Mouse (Mus musculus) forebrain, embryonic 12.5 days (tissue): ENCODE data around the gene Kcnn4. TPM values are rescaled to one million over a fixed set of nuclear protein-coding genes. Genes with fewer than 3 reads are reported as not detected.
A peak's percentile ranks its signal among the peaks of the same experiment; 100 is the strongest.

Experiments
- ATAC-seq: fragments of 200-750 bp; cut with Nextera tagmentation; 2 replicates; pipeline ENCODE4 v1.8.0; 2017; ENCODE audit warnings: moderate TSS enrichment; ENCODE audit not compliant: low FRiP score
- H3K27ac ChIP-seq: fragments of 300-500 bp; sonication (generic); 2 replicates; pipeline ENCODE4 v1.5.1; 2016; ENCODE audit warnings: mild to moderate bottlenecking
- H3K27me3 ChIP-seq: fragments of 300-500 bp; sonication (generic); 2 replicates; pipeline ENCODE4 v1.6.1; 2016; ENCODE audit warnings: mild to moderate bottlenecking
- H3K36me3 ChIP-seq: fragments of 300-500 bp; sonication (generic); replicated peaks from 2 replicates; pipeline ENCODE4 v1.6.1; 2016; ENCODE audit warnings: mild to moderate bottlenecking
- H3K4me1 ChIP-seq: fragments of 300-500 bp; sonication (generic); 2 replicates; pipeline ENCODE4 v1.6.1; 2016
- H3K4me2 ChIP-seq: fragments of 300-500 bp; sonication (generic); 2 replicates; pipeline ENCODE4 v1.6.1; 2016; ENCODE audit warnings: mild to moderate bottlenecking, moderate library complexity
- H3K4me3 ChIP-seq: fragments of 300-500 bp; sonication (generic); replicated peaks from 2 replicates; pipeline ENCODE4 v1.5.1; 2016; ENCODE audit warnings: mild to moderate bottlenecking
- H3K9ac ChIP-seq: fragments of 300-500 bp; sonication (generic); 2 replicates; pipeline ENCODE4 v1.6.1; 2016; ENCODE audit warnings: mild to moderate bottlenecking
- H3K9me3 ChIP-seq: fragments of 300-500 bp; sonication (generic); 2 replicates; pipeline ENCODE4 v1.6.1; 2016
- WGBS: fragments of 180-500 bp; shearing (Covaris S2); methylation state at CpG from one replicate; pipeline ENCODE4 v1.1.7; 2016; 5-methylcytosine and 5-hydroxymethylcytosine counted together
- polyA plus RNA-seq: library from polyadenylated mRNA; unstranded; fragments of >200 nt; fragmentation: Nextera tagmentation; extraction: Ambion mirVana; gene quantifications from 2 replicates; pipeline ENCODE4 v1.2.1, GENCODE M21; 2016

The Kcnn4 gene
- polyA plus RNA-seq, 1 experiment from 2014 or later, result 1.1 TPM

- ATAC-seq, result no peak
- WGBS, result 76% methylated on average over 5 of the region's 5 CpGs
- Histone ChIP-seq H3K9me3 (0 out of 2 replicates have a peak, but pooled peaks cover under 1% of the 10 kb centered on the region), H3K36me3 (no peaks in the 10 kb centered on the region), H3K4me1 (no peaks in the 10 kb centered on the region), H3K4me3 (no peak overlapping the region), H3K4me2 (no peak overlapping the region), H3K27me3 (peaks cover 4% of the 10 kb centered on the region; the same call in 1 of the 2 replicates), H3K27ac (no peak overlapping the region), H3K9ac (no peak overlapping the region)
Measured at GRCm38 (mm10) chr7:24346444-24346843, 23.6 kb upstream of the Kcnn4 start.

- Histone ChIP-seq H3K9me3 (0 out of 2 replicates have a peak, but pooled peaks cover 6% of the 10 kb centered on the region), H3K4me1 (no peaks in the 10 kb centered on the region), H3K4me2 (no peak within 1 kb of the TSS), H3K27me3 (peaks cover 11% of the 10 kb centered on the region; the same call in 1 of the 2 replicates), H3K9ac (no peak within 1 kb of the TSS), H3K36me3 (no peaks in the 10 kb centered on the region), H3K4me3 (no peak within 1 kb of the TSS), H3K27ac (no peak within 1 kb of the TSS)
- no peak for ATAC-seq
- 48% methylated on average over 6 of the region's 6 CpGs for WGBS
Measured at GRCm38 (mm10) chr7:24348896-24349295, 21.2 kb upstream of the Kcnn4 start, which contains the start of gene Lypd5. Gene Lypd5, plus strand, starts transcription at chr7:24349196.

DNA sequence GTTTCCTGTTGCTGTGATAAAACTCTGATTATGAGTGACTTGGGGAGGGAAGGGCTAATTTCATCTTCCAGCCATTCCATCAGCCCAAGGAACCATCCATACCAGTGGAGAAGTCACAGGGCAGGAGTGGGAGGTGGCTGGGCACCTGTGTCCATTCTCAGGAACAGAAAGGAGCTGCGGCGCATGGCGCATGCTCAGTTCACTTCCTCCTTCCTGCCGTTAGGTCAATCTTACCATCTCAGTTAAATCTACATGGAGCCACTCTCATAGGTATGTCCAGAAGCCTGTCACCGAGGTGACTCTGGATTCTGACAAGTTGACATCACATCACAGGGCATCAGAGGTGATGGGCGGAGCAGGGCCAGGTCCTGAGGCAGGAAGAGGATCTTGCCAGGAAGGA lies 14.4 kb upstream of the Kcnn4 start:
- H3K4me3 ChIP-seq, result no peak overlapping the region
- H3K9ac ChIP-seq, result no peak overlapping the region
- H3K9me3 ChIP-seq, result peaks cover 10% of the 10 kb centered on the region; the same call in 1 of the 2 replicates
- no peak overlapping the region for H3K4me2 ChIP-seq
- WGBS, result 88% methylated on average over 6 of the region's 6 CpGs
- H3K4me1 ChIP-seq, result no peaks in the 10 kb centered on the region
- H3K27ac ChIP-seq, result no peak overlapping the region
- no peak for ATAC-seq
- H3K36me3 ChIP-seq, result no peaks in the 10 kb centered on the region
- H3K27me3 ChIP-seq, result 0 out of 2 replicates have a peak, but pooled peaks cover 7% of the 10 kb centered on the region

DNA sequence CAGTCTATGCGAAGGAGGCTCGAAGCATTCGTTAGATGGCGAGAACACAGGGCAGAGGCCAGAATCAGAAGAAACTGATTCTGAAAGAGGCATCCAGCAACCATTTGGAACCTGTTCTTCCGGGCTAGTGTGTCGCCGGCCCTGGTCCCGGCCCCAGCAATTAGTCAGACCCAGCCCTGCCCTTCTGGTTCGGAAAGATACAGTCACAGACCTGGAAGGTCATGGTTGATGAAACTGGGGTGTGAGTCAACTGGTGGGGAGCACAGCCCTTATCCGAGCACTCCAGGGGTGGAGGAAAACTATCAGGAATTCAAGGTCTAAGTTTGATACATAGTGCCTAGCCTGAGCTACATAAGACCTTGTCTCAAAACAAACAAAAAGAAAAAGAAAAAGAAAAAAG lies 14.0 kb upstream of the Kcnn4 start:
- Histone ChIP-seq H3K4me3 (no peak overlapping the region), H3K36me3 (no peaks in the 10 kb centered on the region), H3K27me3 (0 out of 2 replicates have a peak, but pooled peaks cover 7% of the 10 kb centered on the region), H3K4me2 (no peak overlapping the region), H3K4me1 (no peaks in the 10 kb centered on the region), H3K9me3 (peaks cover 10% of the 10 kb centered on the region; the same call in 1 of the 2 replicates), H3K27ac (no peak overlapping the region), H3K9ac (no peak overlapping the region)
- no peak for ATAC-seq
- WGBS, result 80% methylated on average over 10 of the region's 10 CpGs

DNA sequence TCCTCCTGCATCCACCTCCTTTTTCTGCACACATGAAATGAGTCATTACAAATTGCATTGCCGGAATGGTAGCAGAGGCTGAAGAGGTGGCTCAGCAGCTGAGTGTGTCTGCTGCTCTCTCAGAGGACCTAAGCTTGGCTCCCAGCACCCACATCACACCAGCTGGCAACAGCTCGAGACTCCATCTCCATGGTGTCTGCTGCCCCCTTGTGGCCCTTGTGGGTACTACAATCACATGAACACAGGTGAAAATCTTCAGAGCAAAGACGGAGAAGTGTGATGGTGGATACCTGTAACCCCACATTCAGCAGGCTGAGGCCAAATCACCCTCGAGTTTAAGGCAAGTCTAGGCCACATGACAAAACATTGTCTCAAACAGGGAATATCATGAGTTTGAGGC lies 12.2 kb upstream of the Kcnn4 start:
- no peak overlapping the region for H3K9ac ChIP-seq
- peaks cover 13% of the 10 kb centered on the region for H3K27me3 ChIP-seq
- no peaks in the 10 kb centered on the region for H3K4me1 ChIP-seq
- no peak overlapping the region for H3K4me2 ChIP-seq
- no peak overlapping the region for H3K27ac ChIP-seq
- WGBS, result 55% methylated on average over 4 of the region's 4 CpGs
- H3K36me3 ChIP-seq, result no peaks in the 10 kb centered on the region
- no peak for ATAC-seq
- no peak overlapping the region for H3K4me3 ChIP-seq
- H3K9me3 ChIP-seq, result peaks cover 4% of the 10 kb centered on the region; the same call in 1 of the 2 replicates

- H3K9me3 ChIP-seq, result peaks cover 4% of the 10 kb centered on the region; the same call in 1 of the 2 replicates
- 31% methylated on average over 9 of the region's 9 CpGs for WGBS
- H3K27ac ChIP-seq, result no peak overlapping the region
- H3K4me2 ChIP-seq, result no peak overlapping the region
- peaks cover 9% of the 10 kb centered on the region for H3K27me3 ChIP-seq
- no peaks in the 10 kb centered on the region for H3K4me1 ChIP-seq
- no peak overlapping the region for H3K4me3 ChIP-seq
- ATAC-seq, result no peak
- H3K9ac ChIP-seq, result no peak overlapping the region
- no peaks in the 10 kb centered on the region for H3K36me3 ChIP-seq
Measured at GRCm38 (mm10) chr7:24359269-24359668, 10.8 kb upstream of the Kcnn4 start.

- no peaks in the 10 kb centered on the region for H3K36me3 ChIP-seq
- WGBS, result 67% methylated on average over 4 of the region's 4 CpGs
Measured at GRCm38 (mm10) chr7:24361001-24361400, 9.1 kb upstream of the Kcnn4 start.

DNA sequence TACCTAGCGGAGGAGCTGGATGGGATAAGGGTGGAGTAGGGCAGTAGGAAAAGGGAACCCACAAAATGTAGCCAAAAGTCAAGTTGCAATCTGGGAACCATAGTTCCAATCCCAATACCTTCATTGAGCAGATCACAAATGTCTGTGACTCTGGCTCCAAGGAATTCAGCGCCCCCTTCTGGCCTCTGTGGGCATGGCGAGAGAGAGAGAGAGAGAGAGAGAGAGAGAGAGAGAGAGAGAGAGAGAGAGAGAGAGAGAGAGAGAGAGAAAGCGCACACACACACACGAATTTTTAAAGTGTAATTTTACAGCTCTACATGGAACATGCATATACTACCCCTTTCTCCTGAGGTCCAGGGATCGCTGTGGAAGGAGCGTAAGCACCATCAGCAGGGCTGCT lies 6.8 kb upstream of the Kcnn4 start:
- no peak for ATAC-seq
- Histone ChIP-seq H3K9me3 (no peaks in the 10 kb centered on the region), H3K27ac (no peak overlapping the region), H3K27me3 (peaks cover 13% of the 10 kb centered on the region), H3K9ac (no peak overlapping the region), H3K4me2 (no peak overlapping the region), H3K4me3 (no peak overlapping the region), H3K36me3 (no peaks in the 10 kb centered on the region), H3K4me1 (no peaks in the 10 kb centered on the region)
- WGBS, result 24% methylated on average over 7 of the region's 7 CpGs

More at GRCm38 (mm10) chr7:24361001-24361400, 9.1 kb upstream of the Kcnn4 start:
- H3K9me3 ChIP-seq, result peaks cover 4% of the 10 kb centered on the region; the same call in 1 of the 2 replicates
- no peak overlapping the region for H3K27ac ChIP-seq
- no peak overlapping the region for H3K4me3 ChIP-seq
- H3K4me1 ChIP-seq, result no peaks in the 10 kb centered on the region
- H3K27me3 ChIP-seq, result peaks cover 13% of the 10 kb centered on the region
- no peak overlapping the region for H3K9ac ChIP-seq
- no peak overlapping the region for H3K4me2 ChIP-seq
- no peak for ATAC-seq

DNA sequence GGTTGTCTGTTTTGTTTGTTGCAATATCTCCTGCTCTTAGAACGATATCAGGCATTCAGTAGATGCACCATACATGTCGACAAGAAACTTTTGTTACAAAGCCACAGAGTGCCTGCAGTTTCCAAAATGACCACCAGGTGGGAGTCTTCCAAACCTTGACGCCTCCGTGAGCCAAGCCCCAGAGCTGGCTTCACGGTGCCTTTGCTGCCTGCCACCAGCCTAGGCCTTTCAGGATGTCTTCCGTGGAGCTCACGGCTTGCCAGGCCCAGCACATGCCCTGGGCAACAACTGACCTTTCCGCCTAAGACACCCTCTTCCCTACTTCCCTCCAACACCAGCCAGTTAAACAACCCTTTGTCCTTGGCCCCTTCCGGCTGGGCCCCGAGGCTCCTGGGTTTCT lies 5.2 kb upstream of the Kcnn4 start:
- H3K4me1 ChIP-seq, result no peaks in the 10 kb centered on the region
- H3K4me3 ChIP-seq, result no peak overlapping the region
- no peak overlapping the region for H3K4me2 ChIP-seq
- H3K27ac ChIP-seq, result no peak overlapping the region
- 22% methylated on average over 10 of the region's 10 CpGs for WGBS
- peaks cover 13% of the 10 kb centered on the region for H3K27me3 ChIP-seq
- no peak overlapping the region for H3K9ac ChIP-seq
- H3K9me3 ChIP-seq, result no peaks in the 10 kb centered on the region
- peak; percentile 76; the same call in 1 of the 2 replicates for ATAC-seq
- no peaks in the 10 kb centered on the region for H3K36me3 ChIP-seq

GRCm38 (mm10) chr7:24365258-24366014 lies 4.6 kb upstream of the Kcnn4 start:
- WGBS, result 81% methylated on average over 5 of the region's 5 CpGs
- Histone ChIP-seq H3K36me3 (no peaks in the 10 kb centered on the region), H3K9ac (no peak overlapping the region), H3K27me3 (peaks cover 16% of the 10 kb centered on the region), H3K9me3 (no peaks in the 10 kb centered on the region), H3K4me2 (no peak overlapping the region), H3K4me1 (no peaks in the 10 kb centered on the region), H3K4me3 (no peak overlapping the region), H3K27ac (no peak overlapping the region)
- ATAC-seq, result peak; percentile 33

- H3K27ac ChIP-seq, result no peak overlapping the region
- no peak overlapping the region for H3K4me3 ChIP-seq
- H3K4me2 ChIP-seq, result no peak overlapping the region
- ATAC-seq, result no peak
- H3K9ac ChIP-seq, result no peak overlapping the region
- no peaks in the 10 kb centered on the region for H3K9me3 ChIP-seq
- 80% methylated on average over 15 of the region's 15 CpGs for WGBS
- H3K4me1 ChIP-seq, result no peaks in the 10 kb centered on the region
- no peaks in the 10 kb centered on the region for H3K36me3 ChIP-seq
- H3K27me3 ChIP-seq, result peaks cover 13% of the 10 kb centered on the region
Measured at GRCm38 (mm10) chr7:24366716-24367632, 3.1 kb upstream of the Kcnn4 start.

DNA sequence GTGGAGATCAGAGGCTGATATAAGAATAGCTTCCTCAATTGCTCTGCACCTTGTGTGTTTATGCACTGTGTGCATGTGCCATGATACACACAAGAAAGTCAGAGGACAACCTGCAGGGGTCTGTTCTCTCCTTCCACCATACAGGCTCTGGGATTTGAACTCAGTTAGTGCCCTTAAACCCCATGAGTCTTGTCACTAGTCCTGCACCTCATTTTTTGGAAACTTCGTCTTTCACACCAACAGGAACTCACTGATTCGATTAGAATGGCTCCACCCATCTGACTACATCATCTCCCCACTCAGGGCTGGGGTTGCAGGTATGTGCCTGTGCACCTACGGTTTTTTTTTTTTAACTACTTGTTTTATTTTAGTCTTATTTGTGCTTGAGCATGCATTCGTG lies 1.8 kb upstream of the Kcnn4 start:
- no peak overlapping the region for H3K4me3 ChIP-seq
- ATAC-seq, result no peak
- H3K36me3 ChIP-seq, result no peaks in the 10 kb centered on the region
- no peak overlapping the region for H3K27ac ChIP-seq
- peaks cover 1% of the 10 kb centered on the region for H3K4me1 ChIP-seq
- H3K9ac ChIP-seq, result no peak overlapping the region
- H3K27me3 ChIP-seq, result peaks cover 8% of the 10 kb centered on the region; the same call in 1 of the 2 replicates
- WGBS, result 67% methylated on average over 4 of the region's 4 CpGs
- no peak overlapping the region for H3K4me2 ChIP-seq
- no peaks in the 10 kb centered on the region for H3K9me3 ChIP-seq
